Mouse (Mus musculus) urinary bladder, postnatal 10 days (tissue): Measurements from ENCODE around the gene Gm21828.
"Not testable (repeated sequence)": the region's sequence is repeated elsewhere in the genome, so short reads cannot be mapped to it uniquely, and the experiment has no call there.

Source experiments
- DNase-seq: peaks from one replicate; pipeline ENCODE4 v3.0.0; 2022; ENCODE audit warnings: low spot score

Gm21828 gene

GRCm38 (mm10) chrY:13223828-13224227 lies at the start of gene Gm21828:
Gene Gm21828 (minus strand): TSS chrY:13223928.
- DNase-seq, result not testable (repeated sequence)

- DNase-seq, result not testable (repeated sequence)
These were observed 28.4 kb upstream of the Gm21828 start, which contains the start of the genes Gm21440 and Gm21454 for GRCm38 (mm10) chrY:13252091-13252490. Gene Gm21440 (plus strand): TSS chrY:13252391. Gene Gm21454 (plus strand): TSS chrY:13252442.
